Mouse (Mus musculus) kidney, postnatal 4 days (tissue): ENCODE results near the gene Bcorl1.
"Not testable (repeated sequence)": the region's sequence is repeated elsewhere in the genome, so short reads cannot be mapped to it uniquely, and the experiment has no call there.

ENCODE experiments used
- DNase-seq, 2 experiments: peaks; one replicate each; pipeline ENCODE4 v3.0.0; 2021; ENCODE audit warnings: mixed read lengths in 2 of 2

The Bcorl1 gene

DNA sequence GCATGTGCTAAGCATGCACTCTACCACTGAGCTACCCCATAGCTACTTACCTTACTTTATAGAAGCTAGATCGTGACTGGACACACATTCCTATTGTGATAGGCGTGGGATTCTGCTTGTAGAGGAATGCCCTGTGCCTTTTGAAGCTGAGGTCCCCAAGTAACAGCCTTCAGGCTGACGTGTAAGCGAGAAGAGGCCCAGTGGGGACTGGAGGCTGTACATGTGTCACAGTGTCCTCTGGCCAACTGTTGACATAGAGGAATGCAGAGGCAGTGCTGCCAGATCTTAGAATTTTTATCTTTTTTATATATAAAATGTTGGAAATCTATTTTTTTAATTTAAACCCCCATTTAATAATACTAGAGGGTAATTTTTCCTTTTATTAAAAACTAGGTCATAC lies 58.8 kb downstream of the Bcorl1 start:
- no peak for DNase-seq

DNA sequence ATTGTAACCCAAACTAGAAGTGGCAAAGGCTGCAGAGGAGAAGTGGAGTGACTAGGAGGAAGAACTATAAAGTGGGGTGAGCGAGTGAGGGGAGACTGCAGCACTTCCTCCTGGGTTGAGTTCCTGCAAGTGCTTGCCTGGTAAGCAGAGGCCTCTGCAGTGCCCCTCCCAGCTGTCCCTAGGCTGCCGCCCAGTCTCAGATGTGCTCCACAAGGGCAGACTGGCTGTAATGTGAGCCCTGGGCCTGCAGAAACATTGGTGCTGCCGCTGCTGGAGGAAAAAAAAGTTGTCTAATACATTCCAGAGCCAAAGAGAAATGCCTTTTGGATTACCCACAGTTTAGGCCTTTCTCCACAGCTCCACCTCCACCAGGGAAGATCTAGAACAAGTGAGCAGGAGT lies 64.0 kb downstream of the Bcorl1 start:
- peak in 1 of 2 experiments; percentile 6 for DNase-seq

DNA sequence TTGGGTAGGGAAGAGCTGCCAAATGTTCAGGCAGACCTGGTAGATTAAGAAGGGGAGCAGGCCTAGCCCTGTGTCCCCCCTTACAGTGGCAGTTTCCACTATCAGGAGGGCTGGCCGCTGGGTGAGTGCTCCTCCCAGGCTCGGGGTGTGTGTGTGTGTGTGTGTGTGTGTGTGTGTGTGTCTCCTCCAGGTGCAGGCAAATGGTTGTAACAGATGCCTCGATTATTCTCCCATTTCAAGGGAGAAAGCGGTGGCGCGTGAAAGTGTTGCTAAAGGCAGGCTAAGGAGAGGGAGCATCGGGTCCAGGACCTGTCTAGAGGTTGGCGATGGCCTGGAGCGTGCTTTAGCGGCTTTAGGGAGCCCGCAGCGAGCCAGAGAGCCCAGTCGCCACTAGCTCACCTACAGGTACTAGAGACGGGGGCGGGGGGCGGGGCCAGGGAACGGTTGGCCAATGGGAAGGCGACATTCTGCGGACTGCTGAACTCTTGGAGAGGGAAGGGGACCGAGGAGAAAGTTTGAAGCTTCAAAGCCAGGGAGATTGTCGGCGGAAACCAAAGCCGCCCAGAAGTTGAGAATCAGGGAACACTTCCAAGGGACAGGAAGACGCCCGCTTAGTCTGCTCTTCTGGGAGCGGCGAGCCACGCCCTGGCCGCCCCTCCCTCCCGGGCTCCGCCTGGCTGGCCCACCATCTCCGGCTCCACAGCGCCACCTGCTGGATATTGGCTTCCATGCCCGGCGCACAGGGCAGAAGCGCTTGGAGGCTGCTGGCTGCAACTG lies 68.6 kb downstream of the Bcorl1 start:
- peak; percentile 94 for DNase-seq

GRCm38 (mm10) chrX:48410388-48410776 lies 69.2 kb downstream of the Bcorl1 start:
- no peak for DNase-seq

DNA sequence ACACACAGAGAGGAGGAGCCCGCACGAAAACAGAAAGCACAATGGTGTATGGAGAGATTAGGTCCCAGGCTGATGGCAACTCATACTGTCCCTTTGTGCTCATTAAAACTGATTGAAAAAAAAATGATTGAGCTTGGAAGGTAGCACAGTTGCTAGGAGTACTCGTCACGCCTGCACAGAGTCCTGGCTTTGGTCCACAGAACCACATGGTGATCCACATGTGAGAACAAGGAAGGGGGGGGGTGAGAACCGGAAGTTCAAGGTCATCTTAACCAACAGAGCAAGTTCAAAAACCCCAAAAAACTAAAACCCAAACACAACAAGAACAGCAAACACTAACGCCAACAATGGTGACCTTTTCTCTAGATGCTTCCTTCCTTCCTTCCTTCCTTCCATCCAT lies 71.5 kb downstream of the Bcorl1 start:
- no peak for DNase-seq

DNA sequence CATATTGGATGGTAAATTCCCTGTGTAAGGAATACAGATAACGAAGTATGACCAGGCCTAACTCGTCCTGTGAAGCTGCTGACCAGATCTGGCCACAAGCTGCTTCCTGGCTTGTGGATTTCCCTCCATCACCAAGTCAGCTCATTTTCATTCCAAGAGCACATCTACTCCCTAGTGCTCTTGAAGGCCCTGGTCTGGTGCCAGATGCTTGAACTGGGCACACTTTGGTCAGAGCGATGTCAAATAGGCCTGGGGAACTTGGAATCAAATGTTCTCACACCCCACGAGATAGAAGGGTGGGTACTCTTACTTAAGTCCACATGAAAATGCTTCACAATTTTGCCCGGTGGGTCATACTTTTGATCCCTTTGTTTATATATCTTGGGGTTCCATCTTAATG lies 73.1 kb downstream of the Bcorl1 start:
- no peak for DNase-seq

GRCm38 (mm10) chrX:48418417-48418816 lies 77.3 kb downstream of the Bcorl1 start:
- no peak for DNase-seq

GRCm38 (mm10) chrX:48422986-48423385 lies 81.8 kb downstream of the Bcorl1 start:
- DNase-seq: peak; percentile 83 to 87

DNA sequence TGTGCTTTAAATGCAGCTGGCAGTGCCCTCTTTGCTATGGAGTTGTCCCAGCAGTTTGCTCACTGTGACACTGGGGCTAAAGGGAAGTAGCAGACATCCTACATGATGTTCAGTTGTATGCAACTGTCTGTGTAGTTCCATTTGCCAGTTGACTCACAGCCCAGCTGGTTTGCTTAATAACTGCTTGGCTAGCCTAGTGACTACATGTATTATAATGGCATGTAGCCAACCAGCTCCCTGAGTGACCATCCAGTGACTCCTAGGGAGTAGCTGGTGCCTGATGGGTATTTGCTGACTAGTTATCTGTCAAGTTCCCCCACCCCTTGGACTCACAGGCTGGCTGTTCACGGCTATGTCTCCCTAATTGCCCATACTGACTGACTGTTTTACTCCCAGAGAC lies 82.5 kb downstream of the Bcorl1 start:
- DNase-seq: no peak

GRCm38 (mm10) chrX:48424583-48424982 lies 83.4 kb downstream of the Bcorl1 start:
- DNase-seq: peak; percentile 46 to 66

DNA sequence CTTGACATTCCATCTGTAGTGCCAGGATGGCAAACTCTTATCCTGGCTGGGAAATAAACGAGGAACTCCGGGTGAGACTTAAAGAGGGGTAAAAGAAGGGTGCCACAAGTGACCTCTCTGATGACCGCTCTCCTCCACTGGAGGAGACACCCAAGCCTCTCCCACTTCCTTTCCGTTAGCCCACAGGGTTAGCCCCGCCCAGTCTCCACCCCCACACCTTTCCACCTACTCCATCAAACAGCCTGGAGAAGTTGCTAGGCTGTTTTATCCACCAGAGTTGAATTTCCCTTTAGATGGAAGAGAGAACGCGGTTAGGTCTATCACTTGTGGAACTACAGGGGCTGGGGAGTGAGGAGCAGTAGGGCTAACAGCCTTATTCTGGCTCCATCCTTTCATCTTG lies 84.1 kb downstream of the Bcorl1 start:
- DNase-seq: peak; percentile 30 to 47

GRCm38 (mm10) chrX:48428241-48428640 lies 87.1 kb downstream of the Bcorl1 start:
- DNase-seq: peak in 1 of 2 experiments; percentile 56

- no peak for DNase-seq
Measured at GRCm38 (mm10) chrX:48428642-48429041, 87.5 kb downstream of the Bcorl1 start.

- no peak for DNase-seq
Measured at GRCm38 (mm10) chrX:48429100-48429499, 87.9 kb downstream of the Bcorl1 start.

DNA sequence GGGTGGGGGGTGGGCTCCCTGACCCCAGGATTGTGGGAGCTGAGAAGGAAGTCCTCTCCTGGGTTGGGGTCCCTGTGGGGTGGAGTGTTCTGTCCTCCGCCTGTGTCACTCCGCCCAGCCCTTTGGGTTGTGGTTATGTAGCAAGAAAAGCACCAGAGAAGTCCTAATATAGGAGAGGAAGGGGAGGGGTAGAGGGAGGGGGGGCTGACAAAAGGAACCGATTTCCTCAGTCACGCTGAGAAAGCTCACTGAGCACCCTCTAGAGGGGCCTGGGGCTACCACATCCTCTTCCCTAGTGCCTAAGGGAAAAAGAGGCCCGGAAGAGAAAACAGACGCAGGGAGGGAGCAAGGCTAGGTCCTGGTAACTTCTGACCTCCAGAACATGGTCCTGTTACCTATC lies 88.4 kb downstream of the Bcorl1 start:
- peak; percentile 43 to 57 for DNase-seq

DNA sequence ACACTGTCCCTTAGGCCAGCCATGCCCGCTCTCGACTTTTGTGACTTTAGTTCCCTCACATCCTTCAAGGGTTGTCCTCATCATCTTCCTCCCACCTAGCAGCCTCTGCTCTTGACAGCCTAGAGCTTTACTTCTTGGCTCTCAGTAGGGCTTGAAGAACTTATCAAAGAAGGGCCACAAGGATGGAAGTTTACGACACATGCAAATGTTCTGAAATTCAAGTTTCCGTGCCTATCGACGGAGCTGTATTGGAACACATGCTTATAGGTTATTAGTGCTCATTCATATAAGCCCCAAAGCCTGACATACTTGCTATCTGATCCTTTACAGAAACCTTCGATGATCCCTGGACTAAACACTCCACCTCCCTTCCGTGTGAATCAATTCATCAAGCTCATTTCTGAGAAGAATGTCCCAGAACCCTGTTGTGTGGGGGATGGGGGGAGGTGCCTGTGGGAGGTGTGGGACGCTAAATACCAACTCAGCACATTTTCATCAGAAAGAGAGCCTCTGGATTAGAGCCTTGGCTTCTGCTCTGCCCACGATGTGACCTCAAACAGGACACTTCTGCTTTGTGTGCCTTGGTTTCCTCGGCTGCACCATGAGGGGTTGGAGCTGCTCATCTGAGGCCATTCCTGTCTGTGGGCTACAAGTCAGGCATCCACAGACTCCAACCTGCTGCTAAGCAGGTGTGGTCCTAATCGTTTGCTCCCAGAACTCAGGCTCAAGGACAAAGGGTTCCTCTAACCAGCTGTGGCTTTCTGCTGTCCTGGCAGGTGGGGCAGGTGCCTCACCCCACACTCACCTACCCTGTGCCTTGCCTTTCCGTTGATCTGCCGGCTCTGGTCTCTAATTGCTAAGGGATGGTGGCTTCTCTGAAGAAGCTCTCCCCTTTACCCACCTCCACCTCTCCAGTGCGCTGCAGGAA lies 91.7 kb downstream of the Bcorl1 start:
- DNase-seq: peak in 1 of 2 experiments; percentile 49

GRCm38 (mm10) chrX:48433527-48433899 lies 92.4 kb downstream of the Bcorl1 start:
- DNase-seq: peak; percentile 39 to 62

DNA sequence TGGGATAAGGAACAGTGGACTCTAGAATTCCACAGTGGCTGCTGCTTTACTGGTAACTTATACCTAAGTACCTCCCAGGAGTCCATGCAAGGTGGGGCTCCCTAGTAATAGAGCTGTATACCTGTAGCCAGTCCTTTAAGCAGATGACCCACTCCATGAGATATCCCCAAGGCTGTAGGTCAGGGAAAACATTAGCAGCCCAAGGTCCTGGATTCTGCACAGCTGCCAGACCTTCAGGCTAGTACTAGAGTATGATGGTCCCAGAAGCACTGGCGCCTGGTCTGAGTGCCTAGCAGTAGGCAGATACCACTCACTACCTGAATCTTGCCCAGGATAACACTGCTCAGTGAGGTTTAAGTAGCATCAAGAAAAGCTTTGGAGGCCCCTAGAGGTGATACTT lies 93.1 kb downstream of the Bcorl1 start:
- no peak for DNase-seq

GRCm38 (mm10) chrX:48435477-48435900 lies 94.3 kb downstream of the Bcorl1 start:
- no peak for DNase-seq

DNA sequence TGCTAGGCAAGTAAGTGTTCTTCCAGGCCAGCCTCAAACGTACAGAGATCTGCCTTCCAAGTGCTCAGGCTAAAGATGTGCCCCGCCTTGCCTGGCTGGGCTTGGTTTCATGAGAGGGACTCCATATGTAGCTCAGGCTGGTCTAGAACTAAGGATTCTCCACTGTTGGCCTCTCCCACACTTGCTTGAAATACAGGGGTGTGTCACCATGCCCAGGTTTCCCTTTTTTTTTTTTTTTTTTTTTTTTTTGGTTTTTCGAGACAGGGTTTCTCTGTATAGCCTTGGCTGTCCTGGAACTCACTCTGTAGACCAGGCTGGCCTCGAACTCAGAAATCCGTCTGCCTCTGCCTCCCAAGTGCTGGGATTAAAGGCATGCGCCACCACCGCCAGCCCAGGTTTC lies 94.9 kb downstream of the Bcorl1 start:
- DNase-seq: not testable (repeated sequence)

DNA sequence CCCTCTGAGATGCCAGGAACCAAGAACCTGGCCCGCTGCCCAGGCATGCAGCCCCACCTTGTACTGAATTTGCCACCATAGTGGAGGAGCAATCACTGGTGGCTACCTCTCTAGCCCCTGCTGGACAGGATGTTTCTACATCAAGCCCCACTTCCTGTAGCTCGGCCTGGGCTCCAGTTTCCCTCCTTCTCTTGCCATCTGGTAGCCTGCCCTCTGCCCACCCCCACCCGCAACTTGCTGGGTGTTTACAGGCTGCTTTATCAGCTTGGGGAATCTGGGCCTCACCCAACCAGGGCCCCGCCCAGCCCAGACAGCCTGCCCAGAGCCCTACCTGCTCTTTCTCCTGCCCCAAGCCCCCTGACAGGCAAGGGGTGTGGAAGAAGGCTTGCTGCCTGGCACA lies 97.9 kb downstream of the Bcorl1 start:
- peak; percentile 21 to 32 for DNase-seq

DNA sequence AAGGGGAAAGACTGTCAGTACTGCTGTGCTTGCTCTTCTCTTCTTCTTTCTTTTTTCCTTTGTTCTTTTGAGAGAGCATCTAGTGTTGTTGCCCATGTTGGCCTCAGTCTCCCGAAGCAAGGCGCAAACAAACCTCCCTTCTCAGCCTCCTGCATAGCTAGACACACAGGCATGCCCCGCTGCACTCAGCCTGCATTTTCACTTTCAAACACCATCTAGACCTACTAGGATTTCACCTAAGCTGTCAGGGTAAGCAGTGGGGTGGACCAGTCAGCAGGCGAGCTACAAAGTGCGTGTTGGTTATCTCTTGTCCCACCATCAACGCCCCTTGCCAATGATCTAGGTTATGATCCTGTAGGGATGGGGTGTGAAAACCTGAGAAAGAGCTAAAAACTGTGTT lies 100.4 kb downstream of the Bcorl1 start:
- no peak for DNase-seq

DNA sequence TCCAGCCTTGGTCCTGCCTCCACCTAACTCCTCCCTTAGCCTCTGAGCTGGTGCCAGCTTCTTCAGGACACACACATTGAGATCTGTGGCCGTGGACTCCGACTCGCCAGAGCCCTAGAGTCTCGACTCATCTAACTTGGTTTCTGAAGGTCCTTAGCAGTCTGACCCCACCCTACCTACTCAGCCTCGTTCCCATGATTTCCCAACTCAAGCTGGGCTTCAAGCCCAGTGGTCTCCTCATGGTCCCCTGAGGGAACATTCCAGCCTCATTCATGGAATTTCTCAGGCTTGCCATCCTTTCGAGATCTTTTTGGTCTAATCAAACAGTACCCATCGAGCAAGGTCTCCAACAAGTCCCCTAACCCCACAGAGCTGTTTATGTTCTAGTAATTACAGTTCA lies 100.8 kb downstream of the Bcorl1 start:
- no peak for DNase-seq

- DNase-seq: no peak
Measured at GRCm38 (mm10) chrX:48444677-48445076, 103.5 kb downstream of the Bcorl1 start.
